Mouse (Mus musculus) liver, adult 2 months (tissue): ENCODE results near the gene Phf21b.

ENCODE experiments used
- CTCF ChIP-seq: fragments of 200-500 bp; IDR thresholded peaks from 2 replicates; pipeline ENCODE4 v1.5.1; 2011; ENCODE audit warnings: low read depth, low read length, control low read depth
- POLR2A ChIP-seq: fragments of 200-500 bp; IDR thresholded peaks from 2 replicates; pipeline ENCODE4 v1.6.1; 2011; ENCODE audit warnings: low read length, control low read depth; ENCODE audit not compliant: insufficient read depth; ENCODE audit errors: extremely low read depth

- no peak for TF ChIP-seq CTCF
- TF ChIP-seq POLR2A, result no peak
Observed at GRCm38 (mm10) chr15:84853261-84854137, 2.4 kb downstream of the Phf21b start.
